Mouse (Mus musculus): ENCODE data around the gene Ly75. TPM values are rescaled to one million over a fixed set of nuclear protein-coding genes. Genes with fewer than 3 reads are reported as not detected.

Ly75 gene
- total and polyA plus RNA-seq, 3 experiments, result 1.1 to 2.2 TPM; not detected in 1

DNA sequence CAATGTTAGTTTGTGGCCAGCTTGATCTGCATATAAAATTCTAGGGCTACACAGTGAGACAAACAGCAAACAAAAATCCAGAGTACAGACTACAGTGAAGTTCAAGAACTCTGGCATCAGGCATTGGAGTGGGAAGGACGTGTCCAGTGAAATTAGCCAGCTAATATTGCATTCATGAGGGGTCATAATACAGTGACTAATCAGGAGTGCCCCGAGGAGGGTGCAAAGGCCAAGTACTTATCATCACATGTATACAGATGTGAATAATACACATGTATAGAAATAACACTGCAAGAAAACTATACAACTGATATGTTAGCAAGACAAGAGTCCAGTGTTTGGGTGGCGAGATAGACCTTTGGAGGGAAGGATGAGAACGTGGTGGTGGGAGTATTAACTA lies 130.3 kb downstream of the Ly75 start:
- Histone ChIP-seq H3K27me3 (ENCODE audit: control insufficient read depth in 1 of 2, insufficient read depth in 2 of 2, low read length in 2 of 2) (no peaks in the 10 kb centered on the region), H3K9ac (ENCODE audit: control insufficient read depth, low read depth, low read length, poor library complexity, severe bottlenecking) (no peak overlapping the region), H3K27ac (ENCODE audit: control insufficient read depth, low read depth, low read length) (no peak overlapping the region), H3K9me3 (replicated peaks; ENCODE audit: insufficient read depth, low read length) (no peaks in the 10 kb centered on the region), H3K79me2 (ENCODE audit: control insufficient read depth, insufficient read depth, low read length, poor library complexity) (no peaks in the 10 kb centered on the region), H3K4me3 (ENCODE audit: control insufficient read depth in 1 of 2, insufficient read depth in 1 of 2, low read depth in 2 of 2, low read length in 2 of 2) (no peak overlapping the region), H3K36me3 (ENCODE audit: control insufficient read depth in 1 of 2, insufficient read depth in 2 of 2, low read length in 2 of 2) (peaks cover 0 to 9% of the 10 kb centered on the region in 2 experiments; a peak in 2 of 4 replicates), H3K4me1 (ENCODE audit: control insufficient read depth in 1 of 2, insufficient read depth in 2 of 2, low read length in 2 of 2) (no peaks in the 10 kb centered on the region)
- no peak for DNase-seq (ENCODE audit: low read depth, low spot score)
- no peak for TF ChIP-seq NRF1 (IDR thresholded peaks at IDR 0.05; ENCODE audit: insufficient read depth, low read depth, low read length, poor library complexity, severe bottlenecking)
- TF ChIP-seq MEF2A (IDR thresholded peaks at IDR 0.05; ENCODE audit: extremely low read depth, insufficient replicate concordance, low read depth, low read length, poor library complexity, severe bottlenecking), result no peak
- TF ChIP-seq MXI1 (IDR thresholded peaks at IDR 0.05; ENCODE audit: low read depth, low read length), result no peak

Other genes with a start within 250 kb of the Ly75 start
- gene Baz2b, start 173.5 kb downstream of the Ly75 start, total RNA-seq (2012; rRNA removed), result 5.5 and 5.7 TPM in 2 replicates
- gene Baz2b, start 173.5 kb downstream of the Ly75 start, polyA plus RNA-seq (2012; ENCODE audit: insufficient read depth in 1 of 2, insufficient read length in 2 of 2, low read depth in 1 of 2, low replicate concordance in 2 of 2, missing spikeins in 1 of 2), result 10 to 100 TPM in 1 of 2 experiments, not detected in 1; 11.4 TPM
- gene March7, start 173.4 kb downstream of the Ly75 start, total RNA-seq (2012; rRNA removed), result 36.4 and 42.6 TPM in 2 replicates
- 10 to 100 TPM in 1 of 2 experiments, not detected in 1; 32.3 TPM for gene March7, start 173.4 kb downstream of the Ly75 start, polyA plus RNA-seq (2012; ENCODE audit: insufficient read depth in 1 of 2, insufficient read length in 2 of 2, low read depth in 1 of 2, low replicate concordance in 2 of 2, missing spikeins in 1 of 2)
- gene Cd302, start 98.8 kb downstream of the Ly75 start, total RNA-seq (2012; rRNA removed), result 0.92 and 1.0 TPM in 2 replicates
- gene Cd302, start 98.8 kb downstream of the Ly75 start, polyA plus RNA-seq (2012; ENCODE audit: insufficient read depth in 1 of 2, insufficient read length in 2 of 2, low read depth in 1 of 2, low replicate concordance in 2 of 2, missing spikeins in 1 of 2), result 1 to 10 TPM in 1 of 2 experiments, not detected in 1; 1.7 TPM
- gene Pla2r1, start 170.0 kb upstream of the Ly75 start, total RNA-seq (2012; rRNA removed), result not detected in 2 replicates
- not detected for gene Pla2r1, start 170.0 kb upstream of the Ly75 start, polyA plus RNA-seq (2012; ENCODE audit: insufficient read depth in 1 of 2, insufficient read length in 2 of 2, low read depth in 1 of 2, low replicate concordance in 2 of 2, missing spikeins in 1 of 2)

All from MEL (cell line).